Mouse (Mus musculus) erythroblast, embryonic 14.5 days (primary cell): ENCODE measurements around the gene Col9a2. TPM values are rescaled to one million over a fixed set of nuclear protein-coding genes. Genes with fewer than 3 reads are reported as not detected.

Experiments used
- H3K27me3 ChIP-seq: 2 replicates; pipeline ENCODE4 v1.6.1; 2012; ENCODE audit warnings: inconsistent platforms; ENCODE audit not compliant: control insufficient read depth
- H3K36me3 ChIP-seq: 2 replicates; pipeline ENCODE4 v1.6.1; 2012; ENCODE audit warnings: mild to moderate bottlenecking, inconsistent platforms; ENCODE audit not compliant: control insufficient read depth
- H3K4me1 ChIP-seq: 2 replicates; pipeline ENCODE4 v1.6.1; 2012; ENCODE audit warnings: inconsistent platforms; ENCODE audit not compliant: control insufficient read depth
- H3K4me3 ChIP-seq: replicated peaks from 2 replicates; pipeline ENCODE3; 2012; ENCODE audit warnings: moderate library complexity, mild to moderate bottlenecking, inconsistent platforms
- H3K9me3 ChIP-seq: 2 replicates; pipeline ENCODE4 v1.6.1; 2012; ENCODE audit warnings: low read length, inconsistent platforms, mixed read lengths; ENCODE audit not compliant: control insufficient read depth
- GATA1 ChIP-seq: IDR thresholded peaks from 2 replicates; pipeline ENCODE4 v1.6.1; 2012; ENCODE audit warnings: low read length, inconsistent platforms, mixed read lengths
- TAL1 ChIP-seq: IDR thresholded peaks from 3 replicates; pipeline ENCODE4 v1.6.1; 2012; ENCODE audit warnings: low read length, inconsistent platforms, mixed read lengths
- polyA plus RNA-seq: library from polyadenylated mRNA; stranded (reverse); fragments of >175 nt; gene quantifications from 2 replicates; pipeline ENCODE4 v1.2.3, GENCODE M21; 2012

Gene Col9a2
- polyA plus RNA-seq, 1 experiment = 0.05 TPM

- Histone ChIP-seq H3K9me3 (no peaks in the 10 kb centered on the region), H3K4me1 (peaks cover 11% of the 10 kb centered on the region), H3K36me3 (no peaks in the 10 kb centered on the region), H3K27me3 (peaks cover 2% of the 10 kb centered on the region; the same call in 1 of the 2 replicates), H3K4me3 (no peak overlapping the region)
- TF ChIP-seq GATA1 (no peak), TAL1 (no peak)
These were observed 7.7 kb upstream of the Col9a2 start for GRCm38 (mm10) chr4:121031440-121031839.

GRCm38 (mm10) chr4:121033006-121033405 lies 6.2 kb upstream of the Col9a2 start:
- H3K4me3 ChIP-seq = no peak overlapping the region
- TF ChIP-seq TAL1 (no peak), GATA1 (no peak)
- peaks cover 7% of the 10 kb centered on the region for H3K27me3 ChIP-seq
- no peaks in the 10 kb centered on the region for H3K9me3 ChIP-seq
- H3K4me1 ChIP-seq = peaks cover 7% of the 10 kb centered on the region
- no peaks in the 10 kb centered on the region for H3K36me3 ChIP-seq

GRCm38 (mm10) chr4:121040323-121040722 lies 1.1 kb downstream of the Col9a2 start:
- no peak for TF ChIP-seq GATA1
- no peak for TF ChIP-seq TAL1
- Histone ChIP-seq H3K27me3 (peaks cover 44% of the 10 kb centered on the region), H3K4me3 (no peak overlapping the region), H3K36me3 (no peaks in the 10 kb centered on the region), H3K4me1 (peaks cover 5% of the 10 kb centered on the region), H3K9me3 (no peaks in the 10 kb centered on the region)

- Histone ChIP-seq H3K4me1 (peaks cover 5% of the 10 kb centered on the region), H3K9me3 (no peaks in the 10 kb centered on the region), H3K36me3 (no peaks in the 10 kb centered on the region), H3K27me3 (peaks cover 42% of the 10 kb centered on the region), H3K4me3 (no peak overlapping the region)
- TF ChIP-seq TAL1 = no peak
- TF ChIP-seq GATA1 = no peak
These were observed 1.9 kb downstream of the Col9a2 start for GRCm38 (mm10) chr4:121040897-121041671.

GRCm38 (mm10) chr4:121042472-121042871 lies 3.3 kb downstream of the Col9a2 start:
- Histone ChIP-seq H3K36me3 (no peaks in the 10 kb centered on the region), H3K9me3 (no peaks in the 10 kb centered on the region), H3K27me3 (peaks cover 42% of the 10 kb centered on the region), H3K4me1 (peaks cover 5% of the 10 kb centered on the region), H3K4me3 (no peak overlapping the region)
- TF ChIP-seq TAL1 (no peak), GATA1 (no peak)

GRCm38 (mm10) chr4:121042946-121043345 lies 3.8 kb downstream of the Col9a2 start:
- Histone ChIP-seq H3K4me1 (peaks cover 5% of the 10 kb centered on the region), H3K36me3 (no peaks in the 10 kb centered on the region), H3K9me3 (no peaks in the 10 kb centered on the region), H3K27me3 (peaks cover 38% of the 10 kb centered on the region), H3K4me3 (no peak overlapping the region)
- TF ChIP-seq TAL1 (no peak), GATA1 (no peak)

- Histone ChIP-seq H3K4me1 (no peaks in the 10 kb centered on the region), H3K4me3 (no peak overlapping the region), H3K9me3 (no peaks in the 10 kb centered on the region), H3K27me3 (peaks cover 23% of the 10 kb centered on the region), H3K36me3 (no peaks in the 10 kb centered on the region)
- TF ChIP-seq TAL1 = no peak
These were observed 12.7 kb downstream of the Col9a2 start for GRCm38 (mm10) chr4:121051863-121052262.

- no peaks in the 10 kb centered on the region for H3K9me3 ChIP-seq
- TF ChIP-seq TAL1 (no peak), GATA1 (no peak)
- H3K4me3 ChIP-seq = no peak overlapping the region
- no peaks in the 10 kb centered on the region for H3K4me1 ChIP-seq
- H3K27me3 ChIP-seq = peaks cover 23% of the 10 kb centered on the region
- H3K36me3 ChIP-seq = no peaks in the 10 kb centered on the region
These were observed 13.5 kb downstream of the Col9a2 start for GRCm38 (mm10) chr4:121052454-121053323.

- H3K9me3 ChIP-seq = no peaks in the 10 kb centered on the region
- TF ChIP-seq GATA1 = no peak
- TF ChIP-seq TAL1 = no peak
These were observed 17.2 kb downstream of the Col9a2 start for GRCm38 (mm10) chr4:121056342-121056741.

More at GRCm38 (mm10) chr4:121056342-121056741, 17.2 kb downstream of the Col9a2 start:
- peaks cover 24% of the 10 kb centered on the region for H3K36me3 ChIP-seq
- no peaks in the 10 kb centered on the region for H3K4me1 ChIP-seq
- H3K4me3 ChIP-seq = no peak overlapping the region
- peaks cover 23% of the 10 kb centered on the region for H3K27me3 ChIP-seq
